Comparison of ENCODE assay signal across 10 mouse cellular contexts in genomic region chr19:5952071-5952691, GRCm38 (mm10). TPM values are rescaled to one million over a fixed set of nuclear protein-coding genes. Genes with fewer than 3 reads are reported as not detected.
DNase-seq lines count a peak whose midpoint lies in the region; ATAC-seq and TF ChIP-seq lines count a peak whose summit lies in the region.
"Had no signal": no experiment of that assay in that cellular context is flagged by ENCODE, and none has a peak within 500 bp of the region (broad histone marks: within the 10 kb centered on the region; RNA-seq: fewer than 3 reads in every experiment).

No protein-coding gene starts in this region.

- no peak for TF ChIP-seq CTCF in kidney, adult 2 months (conservative IDR thresholded peaks at IDR 0.05; ENCODE audit: insufficient read depth, insufficient read length, low read depth, low read length)
- no peak for TF ChIP-seq CTCF in lung, embryonic 14.5 days (IDR thresholded peaks at IDR 0.05; ENCODE audit: low read depth)

- H3K27me3 ChIP-seq in embryonic facial prominence, embryonic 14.5 days (replicated peaks; ENCODE audit: control insufficient read depth, insufficient read depth, low read length), result no peaks in the 10 kb centered on the region
- H3K27me3 ChIP-seq in kidney, adult 2 months (replicated peaks; ENCODE audit: control insufficient read depth, insufficient read depth, low read length), result no peaks in the 10 kb centered on the region
- no peaks in the 10 kb centered on the region for H3K27me3 ChIP-seq in lung, embryonic 14.5 days (ENCODE audit: insufficient read depth, low read length)
- no peaks in the 10 kb centered on the region for H3K27me3 ChIP-seq in hindbrain, embryonic 14.5 days (ENCODE audit: control insufficient read depth, insufficient read depth, low read length)

- no peak overlapping the region for H3K4me2 ChIP-seq in embryonic facial prominence, embryonic 14.5 days (ENCODE audit: low read depth, low read length)
- 0 out of 2 replicates have a peak overlapping the region, but pooled peaks have one; percentile 4 for H3K4me2 ChIP-seq in lung, embryonic 14.5 days
- H3K4me2 ChIP-seq in hindbrain, embryonic 14.5 days (replicated peaks), result no peak overlapping the region

- H3K4me1 ChIP-seq in embryonic facial prominence, embryonic 14.5 days (ENCODE audit: control insufficient read depth, insufficient read depth, low read length), result peaks cover 3% of the 10 kb centered on the region; the same call in 1 of the 2 replicates
- H3K4me1 ChIP-seq in kidney, adult 2 months (ENCODE audit: control insufficient read depth, insufficient read depth, low read length), result peaks cover 5% of the 10 kb centered on the region; the same call in 1 of the 2 replicates
- no peaks in the 10 kb centered on the region; the same call in 1 of the 2 replicates for H3K4me1 ChIP-seq in lung, embryonic 14.5 days (ENCODE audit: insufficient read depth)
- no peaks in the 10 kb centered on the region for H3K4me1 ChIP-seq in hindbrain, embryonic 14.5 days (replicated peaks; ENCODE audit: control insufficient read depth, insufficient read depth, low read length)

- H3K9ac ChIP-seq in embryonic facial prominence, embryonic 14.5 days (ENCODE audit: low read depth, low read length), result no peak overlapping the region
- no peak overlapping the region for H3K9ac ChIP-seq in lung, embryonic 14.5 days
- H3K9ac ChIP-seq in hindbrain, embryonic 14.5 days, result no peak overlapping the region

- H3K27ac ChIP-seq in embryonic facial prominence, embryonic 14.5 days (replicated peaks; ENCODE audit: low read depth, low read length), result peak overlapping the region; percentile 59; the same call in 1 of the 2 replicates
- H3K27ac ChIP-seq in kidney, adult 2 months (ENCODE audit: insufficient read depth, low read depth, low read length), result peak overlapping the region; percentile 82
- peak overlapping the region; percentile 60; the same call in 1 of the 2 replicates for H3K27ac ChIP-seq in lung, embryonic 14.5 days (ENCODE audit: low read depth)
- H3K27ac ChIP-seq in hindbrain, embryonic 14.5 days, result no peak overlapping the region

- H3K4me3 ChIP-seq in embryonic facial prominence, embryonic 14.5 days (ENCODE audit: low read depth, low read length), result no peak overlapping the region
- peak overlapping the region; percentile 20 for H3K4me3 ChIP-seq in kidney, adult 2 months (ENCODE audit: insufficient read depth, low read depth, low read length)
- H3K4me3 ChIP-seq in lung, embryonic 14.5 days (ENCODE audit: low read depth, low read length), result no peak overlapping the region
- no peak overlapping the region for H3K4me3 ChIP-seq in hindbrain, embryonic 14.5 days (replicated peaks; ENCODE audit: low read length)

- H3K9me3 ChIP-seq in embryonic facial prominence, embryonic 14.5 days (ENCODE audit: control insufficient read depth, low read length), result no peaks in the 10 kb centered on the region
- no peaks in the 10 kb centered on the region for H3K9me3 ChIP-seq in lung, embryonic 14.5 days (ENCODE audit: low read depth, low read length)
- H3K9me3 ChIP-seq in hindbrain, embryonic 14.5 days (ENCODE audit: control insufficient read depth, low read length), result no peaks in the 10 kb centered on the region

- peak; percentile 47; the same call in 1 of the 2 replicates for ATAC-seq in embryonic facial prominence, embryonic 14.5 days (ENCODE audit: low read depth)
- peak; percentile 47 for ATAC-seq in lung, embryonic 14.5 days (ENCODE audit: insufficient read depth)
- ATAC-seq in hindbrain, embryonic 14.5 days (ENCODE audit: low FRiP score), result no peak
- no peak for ATAC-seq in inflammation-experienced regulatory T-cells, adult 6 months
- ATAC-seq in CD4-positive, CD25-positive, alpha-beta regulatory T cell, adult 4 months, result no peak

- DNase-seq in adrenal gland, postnatal 14 days, result peak; percentile 79
- DNase-seq in embryonic facial prominence, embryonic 14.5 days (ENCODE audit: low spot score), result peak; percentile 75
- peak; percentile 92 for DNase-seq in kidney, adult 2 months
- peak; percentile 76 for DNase-seq in lung, embryonic 14.5 days
- no peak for DNase-seq in hindbrain, embryonic 14.5 days (ENCODE audit: low spot score)
- DNase-seq in urinary bladder, postnatal 10 days (ENCODE audit: low spot score), result no peak
- DNase-seq: right cerebral cortex, adult 18-20 months had no signal

- 56% methylated on average over 13 of the region's 13 CpGs for WGBS in embryonic facial prominence, embryonic 14.5 days
- 48% methylated on average over 13 of the region's 13 CpGs for WGBS in kidney, adult 2 months
- WGBS in lung, embryonic 14.5 days, result 73% methylated on average over 13 of the region's 13 CpGs
- 85% methylated on average over 13 of the region's 13 CpGs for WGBS in hindbrain, embryonic 14.5 days

- TF ChIP-seq POLR2A in kidney, adult 2 months (IDR thresholded peaks at IDR 0.05; ENCODE audit: low read depth, low read length), result no peak

- H3K36me3 ChIP-seq in embryonic facial prominence, embryonic 14.5 days (ENCODE audit: control insufficient read depth, insufficient read depth, low read length), result peaks cover 80% of the 10 kb centered on the region
- H3K36me3 ChIP-seq in kidney, adult 2 months (ENCODE audit: control insufficient read depth, insufficient read depth, low read length), result no peaks in the 10 kb centered on the region
- H3K36me3 ChIP-seq in lung, embryonic 14.5 days (ENCODE audit: insufficient read depth), result peaks cover 95% of the 10 kb centered on the region
- H3K36me3 ChIP-seq in hindbrain, embryonic 14.5 days (replicated peaks; ENCODE audit: control insufficient read depth, insufficient read depth), result peaks cover 32% of the 10 kb centered on the region

RNA-seq across cellular contexts. Expression of gene Pola2, which starts 11.8 kb away (rescaled TPM):
- 24.6 and 28.4 TPM in 2 replicates for total RNA-seq in adrenal gland, postnatal 14 days (2021)
- polyA plus RNA-seq in embryonic facial prominence, embryonic 14.5 days (2014; fragmentation: Nextera tagmentation; extraction: Ambion mirVana), result 59.1 and 65.2 TPM in 2 replicates
- 24.9 and 26.2 TPM in 2 replicates for polyA plus RNA-seq in kidney, adult 2 months (2012; rRNA removed)
- polyA plus RNA-seq in lung, embryonic 14.5 days (2014; fragmentation: Nextera tagmentation; extraction: Ambion mirVana), result 88.7 and 89.3 TPM in 2 replicates
- 22.2 and 24.2 TPM in 2 replicates for polyA plus RNA-seq in hindbrain, embryonic 14.5 days (2014; fragmentation: Nextera tagmentation; extraction: Ambion mirVana)
- 10 to 100 TPM; 14.2 to 20.4 (median 14.7) TPM for polyA plus RNA-seq in inflammation-experienced regulatory T-cells, adult 6 months (2017; shearing (Covaris generic))
- 10 to 100 TPM; 13.8 to 15.8 TPM for polyA plus RNA-seq in CD4-positive, CD25-positive, alpha-beta regulatory T cell, adult 4 months (2017; shearing (Covaris generic))

RNA-seq across cellular contexts. Expression of gene Cdc42ep2, which starts 27.6 kb away (rescaled TPM):
- total RNA-seq in adrenal gland, postnatal 14 days (2021), result 9.6 and 9.7 TPM in 2 replicates
- polyA plus RNA-seq in embryonic facial prominence, embryonic 14.5 days (2014; fragmentation: Nextera tagmentation; extraction: Ambion mirVana), result 14.0 and 16.2 TPM in 2 replicates
- polyA plus RNA-seq in kidney, adult 2 months (2012; rRNA removed), result 12.0 and 12.2 TPM in 2 replicates
- 9.8 and 9.9 TPM in 2 replicates for polyA plus RNA-seq in lung, embryonic 14.5 days (2014; fragmentation: Nextera tagmentation; extraction: Ambion mirVana)
- 16.9 and 18.5 TPM in 2 replicates for polyA plus RNA-seq in hindbrain, embryonic 14.5 days (2014; fragmentation: Nextera tagmentation; extraction: Ambion mirVana)
- under 1 TPM in 2 of 3 experiments, not detected in 1; 0.32 to 0.52 TPM for polyA plus RNA-seq in inflammation-experienced regulatory T-cells, adult 6 months (2017; shearing (Covaris generic))
- under 1 TPM in 1 of 2 experiments, not detected in 1; 0.34 TPM for polyA plus RNA-seq in CD4-positive, CD25-positive, alpha-beta regulatory T cell, adult 4 months (2017; shearing (Covaris generic))
- total RNA-seq: hematopoietic stem cell, adult 5-6 weeks had no signal

RNA-seq across cellular contexts. Expression of gene Slc22a20, which starts 33.8 kb away (rescaled TPM):
- not detected in 2 replicates for total RNA-seq in adrenal gland, postnatal 14 days (2021)
- not detected in 2 replicates for polyA plus RNA-seq in embryonic facial prominence, embryonic 14.5 days (2014; fragmentation: Nextera tagmentation; extraction: Ambion mirVana)
- polyA plus RNA-seq in kidney, adult 2 months (2012; rRNA removed), result not detected in 2 replicates
- polyA plus RNA-seq in lung, embryonic 14.5 days (2014; fragmentation: Nextera tagmentation; extraction: Ambion mirVana), result not detected in 2 replicates
- polyA plus RNA-seq in hindbrain, embryonic 14.5 days (2014; fragmentation: Nextera tagmentation; extraction: Ambion mirVana), result not detected in 2 replicates
- polyA plus RNA-seq in inflammation-experienced regulatory T-cells, adult 6 months (2017; shearing (Covaris generic)), result not detected
- not detected for polyA plus RNA-seq in CD4-positive, CD25-positive, alpha-beta regulatory T cell, adult 4 months (2017; shearing (Covaris generic))
- total RNA-seq: hematopoietic stem cell, adult 5-6 weeks had no signal

RNA-seq across cellular contexts. Expression of gene Dpf2, which starts 39.4 kb away (rescaled TPM):
- total RNA-seq in adrenal gland, postnatal 14 days (2021), result 118 and 119 TPM in 2 replicates
- 124 and 143 TPM in 2 replicates for polyA plus RNA-seq in embryonic facial prominence, embryonic 14.5 days (2014; fragmentation: Nextera tagmentation; extraction: Ambion mirVana)
- polyA plus RNA-seq in kidney, adult 2 months (2012; rRNA removed), result 71.5 and 79.7 TPM in 2 replicates
- polyA plus RNA-seq in lung, embryonic 14.5 days (2014; fragmentation: Nextera tagmentation; extraction: Ambion mirVana), result 147 and 162 TPM in 2 replicates
- polyA plus RNA-seq in hindbrain, embryonic 14.5 days (2014; fragmentation: Nextera tagmentation; extraction: Ambion mirVana), result 88.2 and 94.7 TPM in 2 replicates
- 100 to 1,000 TPM; 157 to 198 (median 189) TPM for polyA plus RNA-seq in inflammation-experienced regulatory T-cells, adult 6 months (2017; shearing (Covaris generic))
- polyA plus RNA-seq in CD4-positive, CD25-positive, alpha-beta regulatory T cell, adult 4 months (2017; shearing (Covaris generic)), result 100 to 1,000 TPM; 214 to 296 TPM

RNA-seq across cellular contexts. Expression of gene Tigd3, which starts 58.2 kb away (rescaled TPM):
- 1.4 and 1.7 TPM in 2 replicates for total RNA-seq in adrenal gland, postnatal 14 days (2021)
- polyA plus RNA-seq in embryonic facial prominence, embryonic 14.5 days (2014; fragmentation: Nextera tagmentation; extraction: Ambion mirVana), result 1.4 and 2.0 TPM in 2 replicates
- 0.52 and 0.73 TPM in 2 replicates for polyA plus RNA-seq in kidney, adult 2 months (2012; rRNA removed)
- polyA plus RNA-seq in lung, embryonic 14.5 days (2014; fragmentation: Nextera tagmentation; extraction: Ambion mirVana), result 2.7 and 3.8 TPM in 2 replicates
- polyA plus RNA-seq in hindbrain, embryonic 14.5 days (2014; fragmentation: Nextera tagmentation; extraction: Ambion mirVana), result 6.1 and 9.4 TPM in 2 replicates
- polyA plus RNA-seq in inflammation-experienced regulatory T-cells, adult 6 months (2017; shearing (Covaris generic)), result 1 to 10 TPM in 1 of 3 experiments, under 1 TPM in 2; 0.36 to 1.1 (median 0.66) TPM
- polyA plus RNA-seq in CD4-positive, CD25-positive, alpha-beta regulatory T cell, adult 4 months (2017; shearing (Covaris generic)), result under 1 TPM; 0.51 to 0.84 TPM

Comparison
In these comparisons a context has a peak if more than half of its experiments do, and no peak if none do; other contexts are left out.
1. DNase-seq: peak in adrenal gland, postnatal 14 days (single experiment), embryonic facial prominence, embryonic 14.5 days (single experiment), kidney, adult 2 months (single experiment) and lung, embryonic 14.5 days (single experiment); none in hindbrain, embryonic 14.5 days (single experiment) and urinary bladder, postnatal 10 days (single experiment).
2. ATAC-seq: peak in embryonic facial prominence, embryonic 14.5 days (single experiment) and lung, embryonic 14.5 days (single experiment); none in hindbrain, embryonic 14.5 days (single experiment), inflammation-experienced regulatory T-cells, adult 6 months (single experiment) and CD4-positive, CD25-positive, alpha-beta regulatory T cell, adult 4 months (single experiment).